Mouse (Mus musculus) cerebral cortex, adult 2 months (tissue): Measurements from ENCODE around the gene Ttc7b.

ENCODE experiments used
- WGBS: fragments of 180-500 bp; shearing (Covaris S2); methylation state at CpG from one replicate; pipeline ENCODE4 v1.1.7; 2018; 5-methylcytosine and 5-hydroxymethylcytosine counted together

Gene Ttc7b

GRCm38 (mm10) chr12:100380697-100381291 lies 139.8 kb downstream of the Ttc7b start:
- 48% methylated on average over 14 of the region's 14 CpGs for WGBS

- 90% methylated on average over 1 of the region's 1 CpGs for WGBS
Measured at GRCm38 (mm10) chr12:100379833-100380232, 140.8 kb downstream of the Ttc7b start.

GRCm38 (mm10) chr12:100378266-100378665 lies 142.4 kb downstream of the Ttc7b start:
- 68% methylated on average over 2 of the region's 2 CpGs for WGBS

GRCm38 (mm10) chr12:100377791-100378190 lies 142.8 kb downstream of the Ttc7b start:
- WGBS = 68% methylated on average over 1 of the region's 1 CpGs

GRCm38 (mm10) chr12:100375801-100376200 lies 144.8 kb downstream of the Ttc7b start:
- WGBS = 92% methylated on average over 8 of the region's 8 CpGs

GRCm38 (mm10) chr12:100372785-100373184 lies 147.8 kb downstream of the Ttc7b start:
- 43% methylated on average over 7 of the region's 7 CpGs for WGBS

GRCm38 (mm10) chr12:100372015-100372414 lies 148.6 kb downstream of the Ttc7b start:
- WGBS = 65% methylated on average over 4 of the region's 4 CpGs

GRCm38 (mm10) chr12:100369786-100370185 lies 150.8 kb downstream of the Ttc7b start:
- 62% methylated on average over 2 of the region's 2 CpGs for WGBS

- 54% methylated on average over 3 of the region's 3 CpGs for WGBS
Measured at GRCm38 (mm10) chr12:100369220-100369619, 151.4 kb downstream of the Ttc7b start.

GRCm38 (mm10) chr12:100361330-100361729 lies 159.3 kb downstream of the Ttc7b start:
- WGBS = 50% methylated on average over 12 of the region's 12 CpGs

- WGBS = 27% methylated on average over 6 of the region's 6 CpGs
Measured at GRCm38 (mm10) chr12:100358040-100358620, 162.5 kb downstream of the Ttc7b start.

- WGBS = 87% methylated on average over 7 of the region's 7 CpGs
Measured at GRCm38 (mm10) chr12:100356407-100356806, 164.2 kb downstream of the Ttc7b start.

- WGBS = 68% methylated on average over 5 of the region's 5 CpGs
Measured at GRCm38 (mm10) chr12:100355565-100355964, 165.1 kb downstream of the Ttc7b start.

GRCm38 (mm10) chr12:100353954-100354353 lies 166.7 kb downstream of the Ttc7b start:
- 31% methylated on average over 7 of the region's 7 CpGs for WGBS

- WGBS = 53% methylated on average over 16 of the region's 16 CpGs
Measured at GRCm38 (mm10) chr12:100353075-100353782, 167.4 kb downstream of the Ttc7b start.

GRCm38 (mm10) chr12:100352094-100352493 lies 168.5 kb downstream of the Ttc7b start:
- WGBS = 39% methylated on average over 6 of the region's 6 CpGs

GRCm38 (mm10) chr12:100343554-100343953 lies 177.1 kb downstream of the Ttc7b start:
- WGBS = 76% methylated on average over 6 of the region's 6 CpGs

- 48% methylated on average over 7 of the region's 7 CpGs for WGBS
Measured at GRCm38 (mm10) chr12:100341614-100342013, 179.0 kb downstream of the Ttc7b start.

- 95% methylated on average over 7 of the region's 7 CpGs for WGBS
Measured at GRCm38 (mm10) chr12:100340901-100341460, 179.6 kb downstream of the Ttc7b start.

- 24% methylated on average over 3 of the region's 3 CpGs for WGBS
Measured at GRCm38 (mm10) chr12:100338055-100338454, 182.6 kb downstream of the Ttc7b start.

GRCm38 (mm10) chr12:100337351-100338018 lies 183.1 kb downstream of the Ttc7b start:
- 43% methylated on average over 5 of the region's 5 CpGs for WGBS

- WGBS = 52% methylated on average over 5 of the region's 5 CpGs
Measured at GRCm38 (mm10) chr12:100336241-100336640, 184.4 kb downstream of the Ttc7b start.
